Mouse (Mus musculus): ENCODE data around the gene Tmem258. TPM values are rescaled to one million over a fixed set of nuclear protein-coding genes. Genes with fewer than 3 reads are reported as not detected.

The Tmem258 gene
- total and polyA plus RNA-seq, 3 experiments, result 154 to 205 (median 181) TPM

DNA sequence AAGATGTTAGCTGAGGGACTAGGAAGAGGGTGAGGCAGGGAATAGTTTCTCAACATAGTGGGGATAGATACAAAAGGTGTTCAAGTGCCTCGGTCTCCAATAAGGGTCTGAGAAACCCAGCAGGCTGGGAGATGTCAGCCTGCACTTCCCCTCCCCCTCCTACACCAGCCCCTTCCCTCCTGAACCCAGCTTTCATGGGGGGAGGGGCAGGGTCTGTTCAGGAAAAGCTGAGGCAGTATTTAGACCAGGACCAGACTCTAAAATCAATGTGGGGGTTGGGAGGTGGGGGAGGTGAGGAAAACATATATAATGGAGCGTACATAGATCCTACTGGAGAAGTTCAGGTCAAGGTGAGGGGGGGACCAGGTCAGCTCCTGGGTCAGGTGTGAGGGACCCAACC lies 35.6 kb downstream of the Tmem258 start:
- no peak for DNase-seq
- H3K4me3 ChIP-seq, result no peak overlapping the region
- 58% methylated on average over 2 of the region's 2 CpGs for WGBS
- TF ChIP-seq CTCF (IDR thresholded peaks at IDR 0.05), result no peak
- no peaks in the 10 kb centered on the region for H3K4me1 ChIP-seq (ENCODE audit: control insufficient read depth, insufficient read depth, low read length)
- no peak overlapping the region for H3K27ac ChIP-seq
- no peaks in the 10 kb centered on the region for H3K79me2 ChIP-seq (replicated peaks; ENCODE audit: control insufficient read depth, insufficient read depth, low read length)
- intact Hi-C loops (cut with DNase I), result no loop called here
- no peak overlapping the region for H3K9ac ChIP-seq (ENCODE audit: low read depth, low read length)
- no peaks in the 10 kb centered on the region for H3K27me3 ChIP-seq (ENCODE audit: control insufficient read depth, insufficient read depth, low read length)
- H3K36me3 ChIP-seq (ENCODE audit: control insufficient read depth, insufficient read depth, low read length), result no peaks in the 10 kb centered on the region

DNA sequence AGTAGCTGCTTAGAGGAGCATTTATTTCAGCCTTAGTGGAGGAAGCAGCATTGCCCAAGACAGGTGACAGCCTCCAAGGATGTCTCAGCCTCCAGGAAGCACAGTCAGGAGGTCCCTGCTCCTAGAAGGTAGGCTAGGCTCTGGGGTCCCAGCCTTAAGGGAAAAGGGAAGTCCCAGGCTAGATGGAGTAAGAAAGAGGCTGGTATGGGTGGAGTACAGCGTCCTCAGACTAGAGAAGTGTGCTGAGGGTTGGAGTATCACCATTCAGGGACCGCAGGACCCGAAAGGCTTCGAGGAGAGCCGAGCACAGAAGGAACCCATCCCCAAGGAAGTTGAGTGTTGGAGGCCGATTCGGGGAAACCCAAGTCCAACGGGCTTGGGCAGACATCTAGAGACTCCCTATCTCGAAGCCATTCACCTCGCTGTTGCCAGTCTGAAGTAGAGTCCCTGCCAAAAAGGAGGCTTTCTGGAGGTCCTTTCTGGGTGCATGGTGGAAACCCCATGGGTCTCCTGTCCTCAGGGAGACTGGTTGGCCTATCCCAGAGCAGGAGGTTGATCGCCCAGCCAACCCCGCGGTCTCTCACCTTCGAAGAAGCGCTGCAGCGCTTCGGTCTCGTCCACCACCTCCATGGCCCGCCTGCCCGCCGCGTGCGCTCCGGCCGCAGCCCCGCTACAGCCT lies 36.3 kb downstream of the Tmem258 start:
- Histone ChIP-seq H3K4me1 (ENCODE audit: control insufficient read depth, insufficient read depth, low read length) (no peaks in the 10 kb centered on the region), H3K27me3 (ENCODE audit: control insufficient read depth, insufficient read depth, low read length) (no peaks in the 10 kb centered on the region), H3K4me3 (peak overlapping the region; percentile 31), H3K9ac (ENCODE audit: low read depth, low read length) (peak overlapping the region; percentile 71), H3K79me2 (replicated peaks; ENCODE audit: control insufficient read depth, insufficient read depth, low read length) (no peaks in the 10 kb centered on the region), H3K36me3 (ENCODE audit: control insufficient read depth, insufficient read depth, low read length) (no peaks in the 10 kb centered on the region), H3K27ac (no peak overlapping the region)
- no peak for DNase-seq
- no peak for TF ChIP-seq POLR2A (IDR thresholded peaks at IDR 0.05; ENCODE audit: insufficient read depth, low read depth, low read length)
- TF ChIP-seq CTCF (IDR thresholded peaks at IDR 0.05), result no peak
- TF ChIP-seq EP300 (IDR thresholded peaks at IDR 0.05; ENCODE audit: insufficient read depth, low read depth, low read length), result no peak
- 5% methylated on average over 26 of the region's 26 CpGs for WGBS
- intact Hi-C loops (cut with DNase I), result no loop called here

- peak within 1 kb of the TSS; percentile 31 for H3K4me3 ChIP-seq
- no peak within 1 kb of the TSS for H3K27ac ChIP-seq
- intact Hi-C loops (cut with DNase I), result no loop called here
- WGBS, result 10% methylated on average over 42 of the region's 43 CpGs
- TF ChIP-seq CTCF (IDR thresholded peaks at IDR 0.05), result peak; percentile 97
- TF ChIP-seq EP300 (IDR thresholded peaks at IDR 0.05; ENCODE audit: insufficient read depth, low read depth, low read length), result no peak
- H3K79me2 ChIP-seq (replicated peaks; ENCODE audit: control insufficient read depth, insufficient read depth, low read length), result no peaks in the 10 kb centered on the region
- no peaks in the 10 kb centered on the region for H3K36me3 ChIP-seq (ENCODE audit: control insufficient read depth, insufficient read depth, low read length)
- H3K27me3 ChIP-seq (ENCODE audit: control insufficient read depth, insufficient read depth, low read length), result no peaks in the 10 kb centered on the region
- DNase-seq, result peak; percentile 84 to 87
- peak within 1 kb of the TSS; percentile 71 for H3K9ac ChIP-seq (ENCODE audit: low read depth, low read length)
- no peaks in the 10 kb centered on the region for H3K4me1 ChIP-seq (ENCODE audit: control insufficient read depth, insufficient read depth, low read length)
Observed at GRCm38 (mm10) chr19:10240654-10241305, 37.0 kb downstream of the Tmem258 start, which contains the start of gene Myrf. Gene Myrf (minus strand): TSS chr19:10240748.

GRCm38 (mm10) chr19:10242916-10243315 lies 39.1 kb downstream of the Tmem258 start:
- no peaks in the 10 kb centered on the region for H3K79me2 ChIP-seq (replicated peaks; ENCODE audit: control insufficient read depth, insufficient read depth, low read length)
- H3K4me3 ChIP-seq, result no peak overlapping the region
- H3K4me1 ChIP-seq (ENCODE audit: control insufficient read depth, insufficient read depth, low read length), result no peaks in the 10 kb centered on the region
- no peaks in the 10 kb centered on the region for H3K27me3 ChIP-seq (ENCODE audit: control insufficient read depth, insufficient read depth, low read length)
- intact Hi-C loops (cut with DNase I), result no loop called here
- no peak overlapping the region for H3K9ac ChIP-seq (ENCODE audit: low read depth, low read length)
- WGBS, result 35% methylated on average over 8 of the region's 8 CpGs
- TF ChIP-seq EP300 (IDR thresholded peaks at IDR 0.05; ENCODE audit: insufficient read depth, low read depth, low read length), result no peak
- no peak for TF ChIP-seq CTCF (IDR thresholded peaks at IDR 0.05)
- no peak for TF ChIP-seq POLR2A (IDR thresholded peaks at IDR 0.05; ENCODE audit: insufficient read depth, low read depth, low read length)
- DNase-seq, result no peak
- no peaks in the 10 kb centered on the region for H3K36me3 ChIP-seq (ENCODE audit: control insufficient read depth, insufficient read depth, low read length)
- no peak overlapping the region for H3K27ac ChIP-seq

DNA sequence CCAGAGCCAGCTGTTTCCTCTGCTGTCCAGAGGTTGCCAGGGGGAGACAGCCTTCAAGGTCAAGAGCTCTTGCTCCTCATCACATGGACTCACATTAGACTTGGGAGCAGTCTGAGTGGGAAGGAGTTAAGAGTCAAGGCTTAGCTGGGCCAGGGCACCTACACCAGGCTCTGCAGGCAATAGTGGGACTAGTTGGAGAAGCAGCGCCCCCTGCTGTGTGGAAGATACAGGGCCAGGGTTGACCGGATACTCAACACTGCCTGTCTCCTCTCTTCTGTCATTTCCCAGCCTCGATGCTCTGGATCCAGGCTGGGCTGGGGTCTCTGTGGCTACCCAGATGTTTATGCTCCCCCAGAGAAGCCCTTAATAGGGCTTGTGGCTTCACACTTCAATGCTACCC lies 40.4 kb downstream of the Tmem258 start:
- intact Hi-C loops (cut with DNase I), result no loop called here
- H3K9ac ChIP-seq (ENCODE audit: low read depth, low read length), result no peak overlapping the region
- H3K27ac ChIP-seq, result no peak overlapping the region
- WGBS, result 20% methylated on average over 3 of the region's 3 CpGs
- H3K4me1 ChIP-seq (ENCODE audit: control insufficient read depth, insufficient read depth, low read length), result no peaks in the 10 kb centered on the region
- no peaks in the 10 kb centered on the region for H3K36me3 ChIP-seq (ENCODE audit: control insufficient read depth, insufficient read depth, low read length)
- H3K27me3 ChIP-seq (ENCODE audit: control insufficient read depth, insufficient read depth, low read length), result no peaks in the 10 kb centered on the region
- no peak overlapping the region for H3K4me3 ChIP-seq
- peak in 1 of 2 experiments; percentile 57 for DNase-seq
- TF ChIP-seq CTCF (IDR thresholded peaks at IDR 0.05), result peak; percentile 66
- no peak for TF ChIP-seq EP300 (IDR thresholded peaks at IDR 0.05; ENCODE audit: insufficient read depth, low read depth, low read length)
- H3K79me2 ChIP-seq (replicated peaks; ENCODE audit: control insufficient read depth, insufficient read depth, low read length), result no peaks in the 10 kb centered on the region

GRCm38 (mm10) chr19:10247165-10247564 lies 43.4 kb downstream of the Tmem258 start:
- intact Hi-C loops (cut with DNase I), result no loop called here
- no peak for TF ChIP-seq CTCF (IDR thresholded peaks at IDR 0.05)
- no peak for TF ChIP-seq POLR2A (IDR thresholded peaks at IDR 0.05; ENCODE audit: insufficient read depth, low read depth, low read length)
- no peak for TF ChIP-seq EP300 (IDR thresholded peaks at IDR 0.05; ENCODE audit: insufficient read depth, low read depth, low read length)
- no peak overlapping the region for H3K4me3 ChIP-seq

More at GRCm38 (mm10) chr19:10247165-10247564, 43.4 kb downstream of the Tmem258 start:
- 26% methylated on average over 6 of the region's 6 CpGs for WGBS
- no peaks in the 10 kb centered on the region for H3K4me1 ChIP-seq (ENCODE audit: control insufficient read depth, insufficient read depth, low read length)
- H3K27ac ChIP-seq, result no peak overlapping the region
- no peaks in the 10 kb centered on the region for H3K27me3 ChIP-seq (ENCODE audit: control insufficient read depth, insufficient read depth, low read length)
- H3K9ac ChIP-seq (ENCODE audit: low read depth, low read length), result no peak overlapping the region
- no peaks in the 10 kb centered on the region for H3K36me3 ChIP-seq (ENCODE audit: control insufficient read depth, insufficient read depth, low read length)
- DNase-seq, result no peak
- H3K79me2 ChIP-seq (replicated peaks; ENCODE audit: control insufficient read depth, insufficient read depth, low read length), result no peaks in the 10 kb centered on the region

Measured in heart, adult 2 months (tissue).